Mouse (Mus musculus): ENCODE measurements at regions not wholly inside any gene's neighbourhood (a gene's known extent, or its start where the extent isn't known, plus 50 kb on each side); places are given as distances from the start of the nearest gene placed in this dataset.

DNA sequence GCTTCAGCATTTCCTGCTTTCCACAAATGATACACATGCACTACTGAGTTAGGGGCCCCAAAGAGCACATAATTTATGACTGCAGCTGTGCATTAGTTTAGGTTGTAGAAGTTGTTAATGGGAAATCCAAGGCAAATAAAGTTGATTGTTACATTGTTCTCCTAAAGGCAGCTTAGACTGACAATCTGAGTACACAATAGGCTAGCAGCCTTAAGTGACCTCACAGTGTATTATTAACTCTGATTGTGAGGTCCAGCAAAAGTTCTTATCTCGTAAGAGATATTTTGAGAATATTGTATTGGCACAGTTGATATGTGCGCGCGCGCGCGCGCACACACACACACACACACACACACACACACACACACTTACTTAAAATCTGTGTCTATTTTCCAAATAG, 70.5 kb upstream of the Yae1d1 start:
- in situ Hi-C loops (cut with MboI; ENCODE audit: low sequenced_read_pairs), result no loop called here

DNA sequence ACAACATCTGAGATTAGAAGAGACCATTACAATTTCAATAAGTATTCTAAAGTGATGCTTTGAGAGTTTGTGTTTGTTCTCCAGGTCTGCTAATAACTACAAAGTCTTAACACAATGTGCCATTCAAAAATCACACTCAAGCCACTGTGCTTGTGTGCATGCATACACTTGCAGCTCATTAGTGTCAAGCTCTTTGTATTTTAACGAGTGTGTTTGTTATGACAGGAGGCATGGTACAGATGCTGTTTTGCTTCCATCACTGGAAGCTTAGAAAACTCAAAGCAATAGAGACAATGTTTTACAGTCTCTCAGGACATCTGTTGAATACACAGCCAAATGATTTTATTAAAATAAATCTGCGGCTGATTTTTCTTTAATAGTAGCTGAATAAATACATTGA, 67.1 kb upstream of the Yae1d1 start:
- in situ Hi-C loops (cut with MboI; ENCODE audit: low sequenced_read_pairs), result no loop called here

DNA sequence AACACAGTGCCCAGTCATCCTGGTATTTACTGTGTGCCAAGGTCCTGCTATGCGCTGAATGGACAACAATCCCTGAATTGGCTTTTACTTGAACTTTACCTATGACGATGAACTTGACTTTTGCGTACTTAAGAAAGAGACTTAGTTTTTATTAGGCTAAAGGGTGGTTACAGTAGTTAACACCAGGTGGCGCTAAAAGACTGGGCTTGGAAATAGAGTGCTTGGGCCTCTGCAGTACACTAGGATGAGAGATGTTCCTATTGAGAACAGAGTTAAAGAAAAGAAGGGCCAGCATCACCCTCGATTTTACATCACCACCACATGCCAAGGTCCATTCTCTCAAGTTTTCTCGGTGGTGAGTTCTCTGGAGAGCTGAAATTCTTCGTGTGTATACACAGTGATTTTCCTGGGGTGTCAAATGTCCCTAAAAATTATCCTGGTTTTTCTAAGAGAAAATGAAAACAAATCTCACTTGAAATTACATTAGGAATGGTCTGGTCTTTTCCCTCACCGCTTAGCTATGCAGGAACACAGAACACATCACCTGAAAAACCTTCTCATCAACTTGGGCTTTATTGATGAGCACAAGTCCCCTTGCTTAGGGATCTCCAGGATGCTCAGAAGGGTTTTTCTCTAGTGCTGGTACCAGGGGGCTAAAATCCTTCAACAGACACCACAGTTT, 64.2 kb upstream of the Yae1d1 start:
- in situ Hi-C loops (cut with MboI; ENCODE audit: low sequenced_read_pairs), result loop anchor here (10.0 kb wide), 1 partner anchor 747 kb away; no protein-coding TSS in a partner anchor

DNA sequence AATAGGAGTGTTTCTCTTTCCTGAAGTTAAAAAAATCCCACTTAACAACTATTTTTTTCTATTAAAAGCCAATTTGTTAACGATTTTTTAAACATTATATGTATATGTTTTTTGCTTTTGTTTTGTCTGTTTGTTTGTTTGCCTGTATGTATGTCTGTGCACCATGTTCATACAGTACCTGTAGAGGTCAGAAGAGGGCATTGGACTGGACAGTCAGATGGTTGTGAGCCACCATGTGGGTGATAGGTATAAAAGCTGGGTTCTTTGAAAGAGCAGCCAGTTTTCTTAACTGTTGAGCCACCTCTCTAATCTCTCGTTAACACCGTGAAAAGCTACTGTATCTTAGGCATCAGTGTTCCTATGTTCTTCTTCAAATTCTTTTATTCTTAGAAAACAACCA, 63.7 kb upstream of the Yae1d1 start:
- in situ Hi-C loops (cut with MboI; ENCODE audit: low sequenced_read_pairs), result loop anchor here (10.0 kb wide), 1 partner anchor 748 kb away; no protein-coding TSS in a partner anchor

DNA sequence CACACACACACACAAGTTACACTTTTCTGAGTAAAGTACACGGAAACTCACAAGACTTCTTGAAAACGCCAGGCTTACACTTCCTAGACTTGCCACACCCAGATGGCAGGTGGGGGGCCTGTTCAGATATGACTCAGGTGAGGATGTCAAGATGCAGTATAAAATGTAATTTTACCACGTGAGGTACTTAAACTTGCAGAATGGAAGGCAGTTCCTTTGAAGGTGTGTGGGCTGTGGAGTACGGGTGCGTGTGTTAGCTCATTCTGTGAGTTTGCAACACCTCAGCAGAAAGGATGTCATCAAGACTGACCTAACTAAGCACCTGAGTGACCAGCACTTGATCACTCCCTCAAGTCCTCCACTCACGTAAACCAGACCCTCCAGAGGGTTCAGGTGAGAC, 50.0 kb upstream of the Yae1d1 start:
- in situ Hi-C loops (cut with MboI; ENCODE audit: low sequenced_read_pairs), result no loop called here

Data from CH12F3 (cell line).